Mouse (Mus musculus) hindbrain, embryonic 11.5 days (tissue): ENCODE results near the gene Zdhhc4. TPM values are rescaled to one million over a fixed set of nuclear protein-coding genes. Genes with fewer than 3 reads are reported as not detected.

Experiments
- ATAC-seq: fragments of 200-750 bp; cut with Nextera tagmentation; 2 replicates; pipeline ENCODE4 v1.8.0; 2017; ENCODE audit warnings: mild to moderate bottlenecking, moderate TSS enrichment, moderate library complexity; ENCODE audit not compliant: low FRiP score
- DNase-seq: peaks from one replicate; pipeline ENCODE4 v3.0.0-alpha.2; 2015; ENCODE audit warnings: low spot score
- H3K27ac ChIP-seq: fragments of 300-500 bp; sonication (generic); 2 replicates; pipeline ENCODE4 v1.5.1; 2014; ENCODE audit warnings: mild to moderate bottlenecking, low read depth, low read length
- H3K27me3 ChIP-seq: fragments of 300-500 bp; sonication (generic); 2 replicates; pipeline ENCODE4 v1.6.1; 2014; ENCODE audit warnings: mild to moderate bottlenecking, low read length, moderate library complexity, mixed read lengths; ENCODE audit not compliant: control insufficient read depth, insufficient read depth
- H3K36me3 ChIP-seq: fragments of 300-500 bp; sonication (generic); 2 replicates; pipeline ENCODE4 v1.6.1; 2014; ENCODE audit warnings: mild to moderate bottlenecking, low read length, moderate library complexity, mixed read lengths; ENCODE audit not compliant: control insufficient read depth, insufficient read depth
- H3K4me1 ChIP-seq: fragments of 300-500 bp; sonication (generic); replicated peaks from 2 replicates; pipeline ENCODE4 v1.6.1; 2014; ENCODE audit warnings: low read length, mixed read lengths; ENCODE audit not compliant: control insufficient read depth, insufficient read depth
- H3K4me2 ChIP-seq: fragments of 300-500 bp; sonication (generic); replicated peaks from 2 replicates; pipeline ENCODE4 v1.6.1; 2014; ENCODE audit warnings: mild to moderate bottlenecking, low read depth, low read length
- H3K4me3 ChIP-seq: fragments of 300-500 bp; sonication (generic); 2 replicates; pipeline ENCODE4 v1.5.1; 2014; ENCODE audit warnings: low read depth, low read length
- H3K9ac ChIP-seq: fragments of 300-500 bp; sonication (generic); 2 replicates; pipeline ENCODE4 v1.6.1; 2014; ENCODE audit warnings: low read depth, low read length
- H3K9me3 ChIP-seq: fragments of 300-500 bp; sonication (generic); 2 replicates; pipeline ENCODE4 v1.6.1; 2016; ENCODE audit warnings: low read length; ENCODE audit not compliant: control insufficient read depth
- WGBS: fragments of 180-500 bp; shearing (Covaris S2); extraction: QIAGEN DNeasy Blood & Tissue Kit; methylation state at CpG from one replicate; pipeline ENCODE4 v1.1.7; 2014; 5-methylcytosine and 5-hydroxymethylcytosine counted together
- polyA plus RNA-seq: library from polyadenylated mRNA; unstranded; fragments of >200 nt; fragmentation: Nextera tagmentation; extraction: Ambion mirVana; gene quantifications from 2 replicates; pipeline ENCODE4 v1.2.1, GENCODE M21; 2014

Gene Zdhhc4
- polyA plus RNA-seq, 1 experiment from 2014 or later = 80.2 TPM

DNA sequence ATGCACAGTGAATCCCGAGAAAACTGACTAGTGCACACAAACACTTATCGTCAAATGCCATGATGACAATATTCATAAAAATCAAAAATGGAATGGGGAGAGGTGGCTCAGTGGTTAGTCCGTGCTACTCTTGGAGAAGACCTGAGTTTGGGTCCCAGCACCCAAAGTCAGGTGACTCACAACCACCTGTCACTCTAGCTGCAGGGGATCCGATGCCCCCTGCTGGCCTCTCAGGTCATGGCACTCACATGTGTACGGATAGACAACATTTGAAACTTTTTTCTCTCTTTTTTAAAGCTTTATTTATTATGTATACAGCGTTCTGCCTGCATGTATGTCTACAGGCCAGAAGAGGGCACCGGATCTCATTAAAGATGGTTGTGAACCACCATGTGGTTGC, 30.7 kb downstream of the Zdhhc4 start:
- H3K4me1 ChIP-seq = peaks cover 4% of the 10 kb centered on the region; the same call in 1 of the 2 replicates
- peaks cover 12% of the 10 kb centered on the region for H3K27me3 ChIP-seq
- H3K36me3 ChIP-seq = peaks cover 22% of the 10 kb centered on the region
- no peak overlapping the region for H3K4me3 ChIP-seq
- H3K9ac ChIP-seq = no peak overlapping the region
- H3K9me3 ChIP-seq = no peaks in the 10 kb centered on the region
- ATAC-seq (no peak), DNase-seq (peak; percentile 25)
- H3K4me2 ChIP-seq = no peak overlapping the region
- WGBS = 89% methylated on average over 7 of the region's 7 CpGs
- no peak overlapping the region for H3K27ac ChIP-seq

DNA sequence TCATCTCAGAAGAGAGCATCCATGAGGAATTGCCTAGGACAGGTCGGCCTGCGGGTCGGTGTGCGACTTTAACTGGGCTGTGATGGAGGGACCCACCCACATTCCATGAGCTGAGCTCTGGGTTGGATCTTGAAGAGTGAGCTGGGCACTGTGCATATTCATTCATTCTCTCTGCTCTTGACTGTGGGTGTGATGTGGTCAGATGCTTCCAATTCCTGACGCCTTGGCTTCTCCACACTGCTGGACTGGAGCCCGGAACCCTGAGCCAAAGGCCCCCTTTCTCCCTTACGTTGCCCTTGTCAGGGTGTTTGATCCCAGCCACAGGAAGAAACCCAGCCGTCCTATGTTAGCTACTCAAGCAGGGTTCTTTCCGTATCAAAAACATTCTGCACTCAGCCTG, 31.1 kb downstream of the Zdhhc4 start:
- no peak overlapping the region for H3K4me3 ChIP-seq
- peaks cover 22% of the 10 kb centered on the region for H3K36me3 ChIP-seq
- DNase-seq (no peak), ATAC-seq (no peak)
- H3K4me1 ChIP-seq = peaks cover 4% of the 10 kb centered on the region; the same call in 1 of the 2 replicates
- no peak overlapping the region for H3K4me2 ChIP-seq
- no peak overlapping the region for H3K9ac ChIP-seq
- no peak overlapping the region for H3K27ac ChIP-seq
- no peaks in the 10 kb centered on the region for H3K9me3 ChIP-seq
- H3K27me3 ChIP-seq = peaks cover 16% of the 10 kb centered on the region
- WGBS = 92% methylated on average over 9 of the region's 9 CpGs

DNA sequence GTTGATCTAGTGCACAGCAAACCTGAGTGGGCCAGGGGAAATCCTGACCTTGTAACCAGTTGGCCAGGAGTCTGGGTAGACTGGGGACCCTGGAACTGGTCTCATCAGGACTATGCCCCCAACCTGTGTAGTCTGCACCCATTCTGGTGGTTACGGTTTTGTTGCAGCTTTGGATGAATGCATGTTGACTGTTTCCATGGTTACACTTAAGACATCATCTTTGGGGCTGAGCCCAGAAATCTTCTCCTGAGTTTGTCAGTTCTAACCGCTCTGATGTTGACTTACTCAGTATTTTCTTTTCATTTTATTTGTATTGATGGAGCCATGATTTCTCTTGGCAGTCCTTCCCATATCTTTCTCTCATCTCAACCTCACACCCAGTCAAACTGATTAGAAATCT, 33.7 kb downstream of the Zdhhc4 start:
- DNase-seq = no peak
- no peak overlapping the region for H3K27ac ChIP-seq
- peaks cover 4% of the 10 kb centered on the region; the same call in 1 of the 2 replicates for H3K4me1 ChIP-seq
- no peak for ATAC-seq
- peaks cover 34% of the 10 kb centered on the region for H3K27me3 ChIP-seq
- no peaks in the 10 kb centered on the region for H3K9me3 ChIP-seq
- H3K4me3 ChIP-seq = no peak overlapping the region
- H3K9ac ChIP-seq = no peak overlapping the region
- no peak overlapping the region for H3K4me2 ChIP-seq
- H3K36me3 ChIP-seq = peaks cover 5% of the 10 kb centered on the region; the same call in 1 of the 2 replicates
- WGBS = 85% methylated on average over 2 of the region's 2 CpGs

DNA sequence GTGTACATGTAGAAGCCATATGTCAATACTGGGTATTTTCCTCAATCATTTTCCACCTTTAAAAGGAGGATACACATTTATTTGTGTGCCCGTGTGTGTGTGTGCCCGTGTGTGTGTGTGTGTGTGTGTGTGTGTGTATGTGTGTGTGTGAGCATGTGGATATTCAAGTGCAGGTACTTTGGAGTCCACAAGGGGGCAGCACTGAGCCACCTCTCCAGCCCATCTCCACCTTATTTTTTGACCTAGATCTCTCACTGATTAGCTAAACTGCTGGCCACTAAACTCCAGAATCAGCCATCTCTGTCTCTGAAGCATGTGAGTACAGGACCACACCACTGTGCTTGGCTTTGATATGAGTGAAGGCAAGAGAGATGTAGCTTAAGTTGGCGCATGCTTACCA, 34.2 kb downstream of the Zdhhc4 start:
- DNase-seq (no peak), ATAC-seq (no peak)
- H3K27ac ChIP-seq = no peak overlapping the region
- no peak overlapping the region for H3K4me2 ChIP-seq
- no peak overlapping the region for H3K9ac ChIP-seq
- H3K27me3 ChIP-seq = peaks cover 35% of the 10 kb centered on the region
- H3K36me3 ChIP-seq = peaks cover under 1% of the 10 kb centered on the region; the same call in 1 of the 2 replicates
- H3K9me3 ChIP-seq = no peaks in the 10 kb centered on the region
- H3K4me1 ChIP-seq = peaks cover 4% of the 10 kb centered on the region; the same call in 1 of the 2 replicates
- H3K4me3 ChIP-seq = no peak overlapping the region
- 93% methylated on average over 3 of the region's 3 CpGs for WGBS

DNA sequence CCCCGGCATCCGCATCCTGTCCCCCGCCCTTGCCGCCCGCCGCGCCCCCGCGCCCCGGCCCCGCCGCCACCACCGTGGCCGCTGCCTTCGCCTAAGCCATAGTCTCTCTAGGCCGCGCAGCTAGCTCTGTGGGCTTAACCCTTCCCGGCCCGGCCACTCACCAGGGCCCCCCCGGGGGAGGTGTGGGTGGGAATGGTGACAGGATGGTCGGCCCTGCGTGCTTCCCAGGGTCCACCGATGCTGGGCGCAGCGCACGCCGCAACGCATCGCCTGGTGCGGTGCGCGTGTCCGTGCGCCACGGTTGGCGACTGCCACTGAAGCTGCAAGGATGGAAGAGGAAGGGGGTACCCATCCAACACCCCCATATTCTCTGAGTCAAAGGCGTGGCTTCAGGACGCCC, 35.7 kb downstream of the Zdhhc4 start, which contains the start of gene Zfp853:
Zfp853 (minus strand) TSS at position 220 of the 400 bp plus-strand sequence.
- Histone ChIP-seq H3K4me2 (peak within 1 kb of the TSS; percentile 42), H3K27ac (no peak within 1 kb of the TSS), H3K27me3 (peaks cover 49% of the 10 kb centered on the region), H3K9ac (peak within 1 kb of the TSS; percentile 31; the same call in 1 of the 2 replicates), H3K9me3 (no peaks in the 10 kb centered on the region), H3K4me3 (peak within 1 kb of the TSS; percentile 29), H3K36me3 (no peaks in the 10 kb centered on the region), H3K4me1 (peaks cover 4% of the 10 kb centered on the region)
- WGBS = 9% methylated on average over 18 of the region's 38 CpGs
- DNase-seq = peak; percentile 19
- ATAC-seq = no peak

DNA sequence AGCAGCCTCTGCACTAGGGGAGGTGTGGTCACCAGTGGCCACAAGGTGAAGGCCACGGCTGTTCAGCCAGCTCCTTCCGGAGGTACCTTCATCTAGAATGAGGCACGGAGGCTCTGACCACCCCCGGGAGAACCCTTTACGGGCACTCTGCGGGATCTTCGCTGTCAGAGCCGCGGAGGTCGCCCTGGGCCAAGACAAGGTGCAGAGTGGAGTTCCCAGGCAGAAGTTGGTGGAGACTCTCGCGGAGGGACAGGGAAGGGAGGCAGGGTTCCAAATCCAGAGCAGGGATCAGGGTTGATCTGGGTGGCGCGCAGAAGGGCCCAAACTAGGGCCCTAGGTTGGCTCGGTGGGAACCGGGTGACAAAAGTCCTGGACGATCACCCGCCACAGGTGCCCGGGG, 36.2 kb downstream of the Zdhhc4 start:
- no peak overlapping the region for H3K27ac ChIP-seq
- no peak for DNase-seq
- peak overlapping the region; percentile 42 for H3K4me2 ChIP-seq
- H3K4me3 ChIP-seq = peak overlapping the region; percentile 29
- no peaks in the 10 kb centered on the region for H3K9me3 ChIP-seq
- no peak for ATAC-seq
- H3K9ac ChIP-seq = no peak overlapping the region
- peaks cover 5% of the 10 kb centered on the region for H3K4me1 ChIP-seq
- H3K36me3 ChIP-seq = no peaks in the 10 kb centered on the region
- WGBS = 5% methylated on average over 13 of the region's 19 CpGs
- H3K27me3 ChIP-seq = peaks cover 54% of the 10 kb centered on the region

DNA sequence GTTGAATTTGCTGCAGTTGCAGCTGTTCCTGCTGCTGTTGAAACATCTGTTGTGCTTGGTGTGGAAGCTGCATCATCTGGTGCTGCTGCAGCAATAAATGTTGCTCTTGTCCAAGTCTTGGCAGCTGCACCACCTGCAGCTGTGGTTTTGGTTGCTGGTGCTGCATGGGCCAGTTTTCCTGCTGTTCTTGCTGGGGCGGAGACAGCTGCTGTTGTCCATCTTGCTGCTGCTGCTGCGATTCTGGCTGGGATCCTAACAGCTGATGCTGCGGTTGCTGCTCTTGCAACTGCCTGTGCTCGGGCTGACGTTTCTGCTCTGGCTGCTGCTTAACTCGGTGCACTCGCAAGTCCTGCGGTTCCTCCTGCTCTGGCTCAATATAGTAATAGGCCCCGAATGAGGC, 39.8 kb downstream of the Zdhhc4 start:
- peaks cover 62% of the 10 kb centered on the region for H3K27me3 ChIP-seq
- H3K9ac ChIP-seq = no peak overlapping the region
- no peak overlapping the region for H3K27ac ChIP-seq
- no peak overlapping the region for H3K4me2 ChIP-seq
- DNase-seq = no peak
- no peak for ATAC-seq
- WGBS = 73% methylated on average over 9 of the region's 9 CpGs
- H3K4me1 ChIP-seq = peaks cover 9% of the 10 kb centered on the region
- H3K9me3 ChIP-seq = no peaks in the 10 kb centered on the region
- H3K4me3 ChIP-seq = no peak overlapping the region
- no peaks in the 10 kb centered on the region for H3K36me3 ChIP-seq

DNA sequence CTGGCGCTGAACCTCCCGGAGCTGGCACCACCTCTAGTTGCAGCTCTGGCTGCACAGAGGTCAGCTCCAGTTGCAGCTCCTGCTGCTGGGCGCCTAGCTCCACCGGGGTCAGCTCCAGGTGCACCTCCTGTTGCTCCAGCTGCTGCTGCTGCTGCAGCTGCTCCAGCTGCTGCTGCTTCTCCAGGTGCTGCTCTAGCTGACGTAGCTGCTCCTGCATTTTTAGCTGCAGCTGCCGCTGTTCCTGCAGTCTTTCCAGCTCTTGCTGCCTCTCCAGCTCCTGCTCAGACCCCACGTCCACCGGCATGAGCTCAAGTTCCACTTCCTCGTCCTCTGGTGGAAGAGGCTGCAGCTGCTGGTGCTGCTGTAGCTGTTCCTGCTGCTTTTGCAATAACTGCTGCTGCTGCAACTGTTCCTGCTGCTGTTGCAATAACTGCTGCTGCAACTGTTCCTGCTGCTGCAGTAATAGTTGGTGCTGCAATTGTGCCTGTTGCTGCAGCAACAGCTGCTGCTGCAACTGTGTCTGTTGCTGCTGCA, 40.6 kb downstream of the Zdhhc4 start:
- Histone ChIP-seq H3K27ac (no peak overlapping the region), H3K9ac (no peak overlapping the region), H3K27me3 (peaks cover 53% of the 10 kb centered on the region), H3K4me2 (peak overlapping the region; percentile 44), H3K9me3 (no peaks in the 10 kb centered on the region), H3K4me3 (peak overlapping the region; percentile 26), H3K36me3 (no peaks in the 10 kb centered on the region), H3K4me1 (peaks cover 5% of the 10 kb centered on the region)
- 5% methylated on average over 9 of the region's 9 CpGs for WGBS
- DNase-seq (no peak), ATAC-seq (no peak)

DNA sequence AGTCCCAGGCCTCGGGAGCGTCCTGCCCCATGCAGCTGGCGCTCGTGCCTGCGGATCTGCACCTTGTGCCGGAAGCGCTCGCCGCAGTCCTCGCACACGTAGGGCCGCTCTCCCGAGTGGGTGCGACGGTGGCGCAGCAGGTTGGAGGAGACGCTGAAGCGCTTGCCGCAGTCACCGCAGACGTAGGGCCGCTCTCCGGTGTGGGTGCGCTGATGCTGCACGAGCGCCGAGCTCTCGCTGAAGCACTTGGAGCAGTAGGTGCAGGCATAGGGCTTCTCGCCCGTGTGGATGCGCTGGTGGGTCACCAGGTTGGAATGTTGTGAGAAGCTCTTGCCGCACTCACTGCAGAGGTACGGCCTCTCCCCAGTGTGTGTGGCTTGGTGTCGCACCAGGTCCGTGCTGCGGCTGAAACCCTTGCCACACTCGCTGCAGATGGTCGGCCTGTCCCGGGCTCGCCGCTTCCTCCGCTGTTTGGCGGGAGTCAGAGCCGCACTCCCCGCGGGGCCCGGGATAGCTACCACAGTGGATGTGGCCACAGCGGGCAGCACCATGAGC, 41.2 kb downstream of the Zdhhc4 start:
- H3K4me3 ChIP-seq = peak overlapping the region; percentile 26
- no peaks in the 10 kb centered on the region for H3K36me3 ChIP-seq
- H3K27ac ChIP-seq = no peak overlapping the region
- no peaks in the 10 kb centered on the region for H3K9me3 ChIP-seq
- no peak overlapping the region; the same call in 1 of the 2 replicates for H3K9ac ChIP-seq
- WGBS = 1% methylated on average over 47 of the region's 48 CpGs
- DNase-seq (peak; percentile 46), ATAC-seq (no peak)
- peak overlapping the region; percentile 44 for H3K4me2 ChIP-seq
- peaks cover 47% of the 10 kb centered on the region for H3K27me3 ChIP-seq
- H3K4me1 ChIP-seq = peaks cover 5% of the 10 kb centered on the region
